Mouse (Mus musculus): ENCODE results near the gene Stag2.

DNA sequence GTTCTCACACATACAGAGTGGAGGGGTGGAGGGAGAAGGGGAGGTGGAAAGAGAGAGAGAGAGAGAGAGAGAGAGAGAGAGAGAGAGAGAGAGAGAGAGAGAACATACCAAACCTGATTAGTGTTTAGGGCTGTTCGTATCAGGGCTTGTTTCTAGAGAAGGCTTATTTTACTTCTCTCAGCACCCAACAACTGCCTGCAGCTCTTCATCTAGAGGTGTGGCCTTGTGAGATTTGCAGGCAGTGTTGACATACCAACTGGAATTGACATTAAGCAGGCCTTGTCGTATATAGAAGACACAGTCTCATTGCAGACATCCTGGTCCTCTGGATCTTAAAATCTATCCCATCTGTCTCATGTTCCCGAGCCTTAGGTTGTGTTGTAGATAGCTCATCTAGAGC lies 141.1 kb downstream of the Stag2 start:
- TF ChIP-seq CTCF (IDR thresholded peaks at IDR 0.05; ENCODE audit: borderline replicate concordance, insufficient read depth, low read length) (no peak), POLR2A (IDR thresholded peaks at IDR 0.05; ENCODE audit: low read depth, low read length) (no peak)

Data from embryonic fibroblast, embryonic 13.5 days (primary cell).